Mouse (Mus musculus) thymus, postnatal 14 days (tissue): ENCODE measurements around the gene Pax3.

Experiments used
- DNase-seq: peaks from one replicate; pipeline ENCODE4 v3.0.0; 2021

Gene Pax3

GRCm38 (mm10) chr1:78197351-78198234 lies 659 bp upstream of the Pax3 start:
- no peak for DNase-seq

- no peak for DNase-seq
These were observed 892 bp downstream of the Pax3 start for GRCm38 (mm10) chr1:78195771-78196712.

- no peak for DNase-seq
These were observed 1.8 kb downstream of the Pax3 start for GRCm38 (mm10) chr1:78195145-78195544.

- no peak for DNase-seq
These were observed 2.4 kb downstream of the Pax3 start for GRCm38 (mm10) chr1:78194381-78195047.

- no peak for DNase-seq
These were observed 3.4 kb downstream of the Pax3 start for GRCm38 (mm10) chr1:78193465-78193991.

- DNase-seq = no peak
These were observed 4.0 kb downstream of the Pax3 start for GRCm38 (mm10) chr1:78192746-78193464.

GRCm38 (mm10) chr1:78192217-78192735 lies 4.7 kb downstream of the Pax3 start:
- DNase-seq = no peak

GRCm38 (mm10) chr1:78191761-78192160 lies 5.2 kb downstream of the Pax3 start:
- no peak for DNase-seq

- no peak for DNase-seq
These were observed 5.6 kb downstream of the Pax3 start for GRCm38 (mm10) chr1:78191331-78191730.

GRCm38 (mm10) chr1:78190386-78191111 lies 6.4 kb downstream of the Pax3 start:
- DNase-seq = no peak

- no peak for DNase-seq
These were observed 7.2 kb downstream of the Pax3 start for GRCm38 (mm10) chr1:78189501-78190345.

- no peak for DNase-seq
These were observed 7.9 kb downstream of the Pax3 start for GRCm38 (mm10) chr1:78189016-78189415.

GRCm38 (mm10) chr1:78188299-78188698 lies 8.6 kb downstream of the Pax3 start:
- DNase-seq = no peak

GRCm38 (mm10) chr1:78187788-78188173 lies 9.2 kb downstream of the Pax3 start:
- no peak for DNase-seq

GRCm38 (mm10) chr1:78187122-78187787 lies 9.7 kb downstream of the Pax3 start:
- DNase-seq = no peak

GRCm38 (mm10) chr1:78182954-78183353 lies 14.0 kb downstream of the Pax3 start:
- no peak for DNase-seq

- no peak for DNase-seq
These were observed 15.1 kb downstream of the Pax3 start for GRCm38 (mm10) chr1:78181882-78182281.

- DNase-seq = no peak
These were observed 24.6 kb downstream of the Pax3 start for GRCm38 (mm10) chr1:78172334-78172733.

GRCm38 (mm10) chr1:78171671-78172070 lies 25.3 kb downstream of the Pax3 start:
- DNase-seq = no peak

- DNase-seq = no peak
These were observed 26.2 kb downstream of the Pax3 start for GRCm38 (mm10) chr1:78170771-78171170.
